Mouse (Mus musculus): Measurements from ENCODE around the gene Aff4. TPM values are rescaled to one million over a fixed set of nuclear protein-coding genes. Genes with fewer than 3 reads are reported as not detected.
A peak's percentile ranks its signal among the peaks of the same experiment; 100 is the strongest.

The Aff4 gene
- polyA plus RNA-seq, 1 experiment = 0.13 TPM

GRCm38 (mm10) chr11:53447996-53448395, 97.4 kb downstream of the Aff4 start:
- Histone ChIP-seq H3K36me3 (ENCODE audit: control insufficient read depth) (no peaks in the 10 kb centered on the region), H3K4me3 (replicated peaks) (no peak overlapping the region), H3K27me3 (ENCODE audit: control insufficient read depth) (peaks cover 27% of the 10 kb centered on the region), H3K4me1 (ENCODE audit: control insufficient read depth) (peaks cover 4% of the 10 kb centered on the region), H3K9me3 (ENCODE audit: control insufficient read depth, low read length) (no peaks in the 10 kb centered on the region)
- no peak for TF ChIP-seq TAL1 (IDR thresholded peaks at IDR 0.05; ENCODE audit: low read length)
- TF ChIP-seq GATA1 (IDR thresholded peaks at IDR 0.05; ENCODE audit: low read length) = no peak

- Histone ChIP-seq H3K36me3 (ENCODE audit: control insufficient read depth) (no peaks in the 10 kb centered on the region), H3K4me3 (replicated peaks) (no peak overlapping the region), H3K9me3 (ENCODE audit: control insufficient read depth, low read length) (no peaks in the 10 kb centered on the region), H3K4me1 (ENCODE audit: control insufficient read depth) (peaks cover 4% of the 10 kb centered on the region), H3K27me3 (ENCODE audit: control insufficient read depth) (peaks cover 28% of the 10 kb centered on the region)
- TF ChIP-seq TAL1 (IDR thresholded peaks at IDR 0.05; ENCODE audit: low read length) (no peak), GATA1 (IDR thresholded peaks at IDR 0.05; ENCODE audit: low read length) (no peak)
Observed at GRCm38 (mm10) chr11:53448529-53448928, 97.9 kb downstream of the Aff4 start.

- no peak overlapping the region for H3K4me3 ChIP-seq (replicated peaks)
- TF ChIP-seq GATA1 (IDR thresholded peaks at IDR 0.05; ENCODE audit: low read length) (no peak), TAL1 (IDR thresholded peaks at IDR 0.05; ENCODE audit: low read length) (no peak)
- H3K36me3 ChIP-seq (ENCODE audit: control insufficient read depth) = no peaks in the 10 kb centered on the region
- no peaks in the 10 kb centered on the region for H3K9me3 ChIP-seq (ENCODE audit: control insufficient read depth, low read length)
- H3K4me1 ChIP-seq (ENCODE audit: control insufficient read depth) = peaks cover 2% of the 10 kb centered on the region; the same call in 1 of the 2 replicates
- peaks cover 41% of the 10 kb centered on the region for H3K27me3 ChIP-seq (ENCODE audit: control insufficient read depth)
Observed at GRCm38 (mm10) chr11:53450070-53450705, 99.6 kb downstream of the Aff4 start.

- Histone ChIP-seq H3K27me3 (ENCODE audit: control insufficient read depth) (peaks cover 53% of the 10 kb centered on the region), H3K36me3 (ENCODE audit: control insufficient read depth) (no peaks in the 10 kb centered on the region), H3K9me3 (ENCODE audit: control insufficient read depth, low read length) (no peaks in the 10 kb centered on the region), H3K4me3 (replicated peaks) (no peak overlapping the region), H3K4me1 (ENCODE audit: control insufficient read depth) (no peaks in the 10 kb centered on the region)
- no peak for TF ChIP-seq GATA1 (IDR thresholded peaks at IDR 0.05; ENCODE audit: low read length)
- no peak for TF ChIP-seq TAL1 (IDR thresholded peaks at IDR 0.05; ENCODE audit: low read length)
Observed at GRCm38 (mm10) chr11:53451361-53451760, 100.7 kb downstream of the Aff4 start.

GRCm38 (mm10) chr11:53452396-53452795, 101.8 kb downstream of the Aff4 start:
- Histone ChIP-seq H3K27me3 (ENCODE audit: control insufficient read depth) (peaks cover 63% of the 10 kb centered on the region), H3K4me3 (replicated peaks) (no peak overlapping the region), H3K36me3 (ENCODE audit: control insufficient read depth) (no peaks in the 10 kb centered on the region), H3K4me1 (ENCODE audit: control insufficient read depth) (peaks cover 6% of the 10 kb centered on the region), H3K9me3 (ENCODE audit: control insufficient read depth, low read length) (peaks cover 4% of the 10 kb centered on the region; the same call in 1 of the 2 replicates)
- TF ChIP-seq TAL1 (IDR thresholded peaks at IDR 0.05; ENCODE audit: low read length) (no peak), GATA1 (IDR thresholded peaks at IDR 0.05; ENCODE audit: low read length) (no peak)

- H3K27me3 ChIP-seq (ENCODE audit: control insufficient read depth) = peaks cover 69% of the 10 kb centered on the region
Observed at GRCm38 (mm10) chr11:53453031-53453430, 102.4 kb downstream of the Aff4 start.

GRCm38 (mm10) chr11:53456474-53457371, 106.1 kb downstream of the Aff4 start, which contains the start of the genes Gm10447 and Shroom1:
Gene Gm10447, minus strand, starts transcription at chr11:53457110.
Gene Shroom1, plus strand, starts transcription at chr11:53457205.
- H3K4me1 ChIP-seq (ENCODE audit: control insufficient read depth) = peaks cover 18% of the 10 kb centered on the region
- peak within 1 kb of the TSS; percentile 58 for H3K4me3 ChIP-seq (replicated peaks)
- H3K9me3 ChIP-seq (ENCODE audit: control insufficient read depth, low read length) = peaks cover 9% of the 10 kb centered on the region; the same call in 1 of the 2 replicates
- peaks cover 65% of the 10 kb centered on the region for H3K27me3 ChIP-seq (ENCODE audit: control insufficient read depth)
- no peaks in the 10 kb centered on the region for H3K36me3 ChIP-seq (ENCODE audit: control insufficient read depth)
- TF ChIP-seq TAL1 (IDR thresholded peaks at IDR 0.05; ENCODE audit: low read length) (no peak), GATA1 (IDR thresholded peaks at IDR 0.05; ENCODE audit: low read length) (no peak)

More at GRCm38 (mm10) chr11:53453031-53453430, 102.4 kb downstream of the Aff4 start:
- Histone ChIP-seq H3K9me3 (ENCODE audit: control insufficient read depth, low read length) (peaks cover 7% of the 10 kb centered on the region; the same call in 1 of the 2 replicates), H3K36me3 (ENCODE audit: control insufficient read depth) (no peaks in the 10 kb centered on the region), H3K4me1 (ENCODE audit: control insufficient read depth) (peaks cover 9% of the 10 kb centered on the region), H3K4me3 (replicated peaks) (no peak overlapping the region)
- no peak for TF ChIP-seq GATA1 (IDR thresholded peaks at IDR 0.05; ENCODE audit: low read length)
- TF ChIP-seq TAL1 (IDR thresholded peaks at IDR 0.05; ENCODE audit: low read length) = no peak

GRCm38 (mm10) chr11:53457372-53457954, 106.8 kb downstream of the Aff4 start:
- TF ChIP-seq TAL1 (IDR thresholded peaks at IDR 0.05; ENCODE audit: low read length) = no peak
- TF ChIP-seq GATA1 (IDR thresholded peaks at IDR 0.05; ENCODE audit: low read length) = no peak
- H3K36me3 ChIP-seq (ENCODE audit: control insufficient read depth) = no peaks in the 10 kb centered on the region
- H3K4me3 ChIP-seq (replicated peaks) = peak overlapping the region; percentile 58
- peaks cover 24% of the 10 kb centered on the region for H3K4me1 ChIP-seq (ENCODE audit: control insufficient read depth)
- peaks cover 9% of the 10 kb centered on the region; the same call in 1 of the 2 replicates for H3K9me3 ChIP-seq (ENCODE audit: control insufficient read depth, low read length)
- H3K27me3 ChIP-seq (ENCODE audit: control insufficient read depth) = peaks cover 72% of the 10 kb centered on the region

Measured in erythroblast, embryonic 14.5 days (primary cell).